ENCODE assay signal across 24 mouse cellular contexts in the genomic region with DNA sequence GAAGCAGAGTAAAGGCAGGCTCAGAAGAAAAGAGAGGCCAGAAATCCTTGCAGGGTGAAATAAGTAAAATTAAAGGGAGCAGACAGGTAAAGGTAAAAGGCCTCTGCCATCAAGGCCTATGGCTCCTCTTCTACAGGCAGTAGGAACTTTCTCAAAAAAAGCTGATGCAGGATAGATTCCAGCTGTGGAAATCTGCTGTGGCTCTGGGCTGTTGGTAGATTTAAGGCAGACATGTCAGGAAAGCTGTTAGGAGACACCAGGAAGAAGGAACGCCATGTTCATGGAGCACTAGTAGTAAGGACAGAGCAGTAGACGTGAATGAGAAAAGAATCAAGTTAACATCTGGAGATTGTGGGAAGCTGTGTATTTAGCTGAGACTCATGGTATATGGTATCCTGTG. TPM values are rescaled to one million over a fixed set of nuclear protein-coding genes. Genes with fewer than 3 reads are reported as not detected.
"Had no signal": no experiment of that assay in that cellular context is flagged by ENCODE, and none has a peak within 500 bp of the region (broad histone marks: within the 10 kb centered on the region; RNA-seq: fewer than 3 reads in every experiment).

No protein-coding gene starts in this region.

- H3K4me1 ChIP-seq: forebrain, embryonic 12.5 days had no signal

- H3K27ac ChIP-seq: embryonic facial prominence, embryonic 10.5 days; embryonic facial prominence, embryonic 12.5 days; embryonic facial prominence, embryonic 13.5 days; embryonic facial prominence, embryonic 15.5 days; forebrain, embryonic 10.5 days; forebrain, embryonic 12.5 days; forebrain, embryonic 13.5 days; forebrain, embryonic 15.5 days; gastrocnemius, adult 2 months had no signal

- H3K4me3 ChIP-seq: embryonic facial prominence, embryonic 10.5 days; embryonic facial prominence, embryonic 12.5 days; embryonic facial prominence, embryonic 13.5 days; embryonic facial prominence, embryonic 15.5 days; erythroblast, embryonic 14.5 days; forebrain, embryonic 10.5 days; forebrain, embryonic 12.5 days; forebrain, embryonic 13.5 days; forebrain, embryonic 15.5 days; gastrocnemius, adult 2 months had no signal

- ATAC-seq: forebrain, embryonic 13.5 days; forebrain, embryonic 14.5 days; forebrain, embryonic 15.5 days; forebrain, embryonic 16.5 days; forebrain, postnatal 0 days had no signal

- DNase-seq: cerebellum, adult 8-10 months; cerebellum, postnatal 10 days; cerebellum, postnatal 14 days; cerebellum, postnatal 25 days; cerebellum, postnatal 36 days; embryo, embryonic 11 days; forebrain, postnatal 0 days; gastrocnemius, adult 2 months; gastrocnemius, postnatal 10 days; gastrocnemius, postnatal 14 days; gastrocnemius, postnatal 25 days; gastrocnemius, postnatal 36 days; heart, adult 18-20 months had no signal

- H3K4me2 ChIP-seq: embryonic facial prominence, embryonic 12.5 days; embryonic facial prominence, embryonic 13.5 days; embryonic facial prominence, embryonic 15.5 days; forebrain, embryonic 12.5 days; forebrain, embryonic 13.5 days; forebrain, embryonic 15.5 days had no signal

- H3K36me3 ChIP-seq: embryonic facial prominence, embryonic 10.5 days; embryonic facial prominence, embryonic 12.5 days; embryonic facial prominence, embryonic 13.5 days; embryonic facial prominence, embryonic 15.5 days; forebrain, embryonic 10.5 days; forebrain, embryonic 12.5 days; forebrain, embryonic 15.5 days had no signal

- H3K9me3 ChIP-seq: embryonic facial prominence, embryonic 10.5 days; embryonic facial prominence, embryonic 12.5 days; embryonic facial prominence, embryonic 13.5 days; embryonic facial prominence, embryonic 15.5 days; forebrain, embryonic 10.5 days; forebrain, embryonic 12.5 days; forebrain, embryonic 13.5 days; forebrain, embryonic 15.5 days had no signal

- H3K9ac ChIP-seq: embryonic facial prominence, embryonic 12.5 days; embryonic facial prominence, embryonic 13.5 days; embryonic facial prominence, embryonic 15.5 days; forebrain, embryonic 12.5 days; forebrain, embryonic 13.5 days; forebrain, embryonic 15.5 days; forebrain, postnatal 0 days had no signal

- H3K27me3 ChIP-seq: embryonic facial prominence, embryonic 12.5 days; embryonic facial prominence, embryonic 13.5 days; embryonic facial prominence, embryonic 15.5 days; forebrain, embryonic 12.5 days; forebrain, embryonic 13.5 days; forebrain, embryonic 15.5 days had no signal

RNA-seq across cellular contexts. Expression of gene Cfap161, which starts 5.4 kb away (rescaled TPM):
- polyA plus RNA-seq: erythroblast, embryonic 14.5 days; forebrain, embryonic 10.5 days had no signal
